Mouse (Mus musculus) myocyte (in vitro differentiated cells): ENCODE data around the gene Bcl2l1.

ENCODE experiments used
- MAX ChIP-seq: IDR thresholded peaks from one replicate; pipeline ENCODE4 v1.6.1; 2011; ENCODE audit warnings: low read depth, mild to moderate bottlenecking, control low read depth
- MYOD1 ChIP-seq, 3 experiments: IDR thresholded peaks; one replicate each; pipeline ENCODE4 v1.6.1; 2011; ENCODE audit warnings: control low read depth in 2 of 3, low read depth in 2 of 3, mild to moderate bottlenecking in 2 of 3, moderate library complexity in 1 of 3; ENCODE audit not compliant: insufficient read length in 2 of 3, control insufficient read depth in 1 of 3
- MYOG ChIP-seq, 3 experiments: IDR thresholded peaks; one replicate each; pipeline ENCODE4 v1.6.1; 2011; ENCODE audit warnings: control low read depth in 2 of 3, low read depth in 2 of 3, mild to moderate bottlenecking in 2 of 3; ENCODE audit not compliant: insufficient read length in 2 of 3, control insufficient read depth in 1 of 3, insufficient read depth in 1 of 3
- POLR2A ChIP-seq: IDR thresholded peaks from one replicate; pipeline ENCODE4 v1.6.1; 2011; ENCODE audit warnings: low read depth, mild to moderate bottlenecking, control low read depth, moderate library complexity; ENCODE audit not compliant: insufficient read length
- TCF12 ChIP-seq: IDR thresholded peaks from one replicate; pipeline ENCODE4 v1.6.1; 2011; ENCODE audit warnings: mild to moderate bottlenecking, control low read depth; ENCODE audit not compliant: poor library complexity, insufficient read depth, severe bottlenecking
- TCF3 ChIP-seq: IDR thresholded peaks from one replicate; pipeline ENCODE4 v1.6.1; 2011; ENCODE audit warnings: low read depth, control low read depth; ENCODE audit not compliant: insufficient read length
- USF1 ChIP-seq: IDR thresholded peaks from one replicate; pipeline ENCODE4 v1.6.1; 2011; ENCODE audit warnings: low read depth, mild to moderate bottlenecking, control low read depth, moderate library complexity

DNA sequence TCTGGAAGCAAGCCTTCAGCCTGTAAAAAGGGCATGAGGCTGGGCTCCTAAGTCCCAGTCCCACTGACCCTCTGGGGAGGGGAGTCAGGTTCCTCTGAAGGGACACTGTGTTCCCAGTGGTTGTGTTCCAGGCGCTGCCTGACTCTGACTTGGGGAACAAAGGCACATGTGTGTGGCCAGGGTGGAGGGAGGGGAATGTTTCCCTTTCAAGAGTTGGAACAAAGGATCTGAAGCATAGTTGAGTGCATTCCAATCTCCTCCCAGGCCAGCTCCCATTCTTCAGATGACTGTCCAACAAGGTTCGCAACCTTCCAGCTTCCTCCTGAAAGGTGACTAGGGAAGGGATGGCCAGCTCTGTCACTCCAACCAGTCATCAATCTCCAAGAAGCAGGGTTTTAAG, 11.2 kb downstream of the Bcl2l1 start:
- TF ChIP-seq TCF12: no peak
- no peak for TF ChIP-seq TCF3
- no peak for TF ChIP-seq POLR2A
- no peak for TF ChIP-seq MYOD1 (IDR thresholded peaks at IDR 0.05; ENCODE audit: control insufficient read depth in 1 of 3, insufficient read length in 2 of 3, low read depth in 2 of 3)
- TF ChIP-seq MYOG (IDR thresholded peaks at IDR 0.05; ENCODE audit: control insufficient read depth in 1 of 3, insufficient read depth in 1 of 3, insufficient read length in 2 of 3, low read depth in 2 of 3): peak in 1 of 3 experiments; percentile 48
- no peak for TF ChIP-seq MAX
- TF ChIP-seq USF1: no peak
